Mouse (Mus musculus): Measurements from ENCODE around the gene Lag3. TPM values are rescaled to one million over a fixed set of nuclear protein-coding genes. Genes with fewer than 3 reads are reported as not detected.

The Lag3 gene
- not detected for polyA plus RNA-seq (2017; shearing (Covaris generic))

DNA sequence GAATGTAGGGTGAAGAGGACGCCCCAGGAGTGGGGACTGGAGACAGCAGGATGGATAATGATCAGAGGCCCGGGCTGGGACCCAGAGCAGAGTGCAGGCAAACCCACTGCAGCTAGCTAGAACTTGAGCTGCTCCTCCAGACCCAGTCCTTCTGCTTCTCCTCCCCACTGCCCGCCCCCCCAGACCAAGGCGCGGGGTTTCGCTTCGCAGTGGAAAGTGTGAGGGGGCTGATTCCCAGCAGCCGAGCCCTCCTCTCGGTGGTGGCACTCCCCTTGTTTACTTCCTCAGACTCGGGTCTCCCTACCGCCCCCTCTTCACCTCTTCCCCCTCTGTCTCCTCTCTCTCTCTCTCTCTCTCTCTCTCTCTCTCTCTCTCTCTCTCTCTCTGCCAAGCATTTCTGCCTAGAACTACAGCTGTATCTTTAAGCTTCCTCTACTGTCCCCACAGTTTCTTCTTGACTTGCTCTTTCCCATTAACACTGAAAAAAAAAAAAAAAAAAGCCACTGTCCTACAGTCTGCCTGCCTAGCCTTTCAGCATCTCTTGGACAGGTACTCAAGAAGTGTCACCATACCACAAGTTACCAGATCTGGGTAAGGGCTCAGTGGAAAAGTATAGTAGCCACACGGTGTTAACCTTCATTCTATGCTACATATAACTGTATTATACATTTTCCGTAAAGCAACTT, at the start of gene Lag3:
TSS of gene Lag3 (minus strand) at position 173 of the 686 bp plus-strand sequence.

DNA sequence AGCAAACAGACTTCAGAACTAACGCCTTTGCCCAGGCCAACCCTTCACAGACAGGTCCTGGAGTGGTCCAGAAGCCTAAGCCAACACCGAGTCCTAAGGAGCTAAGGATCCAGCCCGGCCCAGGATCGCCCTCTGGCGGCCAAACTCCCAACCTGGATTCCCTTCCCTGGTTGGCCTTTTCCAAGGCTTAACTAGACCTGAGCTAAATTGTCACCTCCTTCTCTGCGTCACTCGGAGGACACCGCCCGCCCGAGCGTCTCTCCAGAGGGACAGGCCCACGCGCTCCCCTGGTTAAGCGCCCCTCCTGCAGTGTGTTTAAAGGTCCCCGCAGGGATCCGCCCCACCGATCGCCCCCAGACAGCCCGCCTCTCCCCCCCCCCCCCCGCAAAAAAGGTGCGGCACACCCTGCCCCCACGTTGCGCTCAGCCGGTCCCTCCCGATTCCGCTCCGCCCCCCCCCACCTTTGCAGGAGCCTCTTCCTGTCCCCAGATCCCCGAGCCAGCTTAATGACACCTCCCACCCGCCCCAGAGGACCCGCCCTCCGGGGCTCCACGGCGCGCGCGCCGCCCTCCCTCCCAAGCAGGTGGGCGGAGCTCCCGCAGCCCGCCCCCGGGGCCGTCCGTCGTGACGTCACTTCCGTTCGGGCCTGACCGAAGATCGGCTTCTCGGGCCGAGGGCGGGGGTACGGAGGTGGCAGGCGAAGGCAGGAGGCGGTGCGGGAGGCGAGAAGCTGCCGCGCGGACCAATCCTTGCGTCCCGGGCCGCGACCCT, 19.4 kb upstream of the Lag3 start, which contains the start of gene Mlf2:
TSS of gene Mlf2 (plus strand) at position 633 of the 771 bp plus-strand sequence.

DNA sequence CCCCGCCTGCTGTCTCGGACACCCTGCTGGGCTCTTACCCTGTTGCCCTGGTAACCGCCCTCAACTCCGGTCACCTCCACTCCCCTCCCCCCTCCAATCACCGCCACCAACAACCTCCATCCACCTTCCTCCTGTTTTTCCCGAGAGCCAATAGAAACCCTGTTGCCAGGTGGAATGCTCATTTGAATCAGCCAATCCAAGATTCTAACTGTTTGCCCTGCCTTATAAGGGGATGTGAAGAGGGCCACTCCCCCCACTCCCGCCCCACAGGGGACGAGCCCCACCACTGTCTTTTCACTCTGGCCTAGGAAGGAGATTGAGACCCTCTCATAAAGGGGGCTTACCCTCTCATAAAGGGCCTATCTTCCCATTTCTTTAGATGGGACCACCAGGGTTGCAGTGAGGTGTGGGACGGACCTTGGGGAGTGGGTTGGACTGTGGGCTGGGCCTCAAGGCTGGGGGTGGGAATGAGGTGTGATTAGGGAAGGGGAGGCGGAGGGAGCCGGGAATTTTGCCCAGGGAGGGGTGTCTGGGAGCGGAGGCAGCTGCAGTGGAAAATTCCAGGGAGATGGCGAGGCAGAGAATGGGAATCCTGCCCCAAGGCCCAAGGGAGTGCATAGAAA, 8.3 kb upstream of the Lag3 start, which contains the start of gene Ptms:
TSS of gene Ptms (minus strand) at position 409 of the 623 bp plus-strand sequence.

DNA sequence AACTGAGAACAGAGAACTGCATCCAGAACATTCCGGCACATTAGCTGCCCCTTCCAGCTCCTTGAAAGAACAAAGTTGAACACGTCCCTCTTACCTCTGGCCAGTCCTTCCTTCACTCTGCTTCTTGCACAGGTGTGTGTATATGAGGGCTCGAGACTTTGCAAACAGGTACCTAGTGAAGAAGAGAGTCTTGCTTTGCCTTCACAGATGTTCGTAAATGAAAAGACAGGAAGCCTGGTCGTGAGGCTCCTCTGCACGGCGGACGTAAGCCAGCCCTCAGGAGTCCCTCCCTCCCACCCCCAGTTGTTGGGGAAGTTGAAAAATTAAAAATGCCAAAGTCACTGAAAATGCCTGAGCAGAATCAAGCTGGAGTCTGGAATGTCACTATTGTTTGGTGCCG, 23.5 kb downstream of the Lag3 start, which contains the start of gene Cd4:
TSS of gene Cd4 (minus strand) at position 236 of the 400 bp plus-strand sequence.

GRCm38 (mm10) chr6:124863658-124864298, 47.7 kb downstream of the Lag3 start, which contains the start of gene Gpr162:
Gene Gpr162 (minus strand): TSS chr6:124863983.

GRCm38 (mm10) chr6:124856916-124857839, 54.3 kb downstream of the Lag3 start, which contains the start of gene P3h3:
Gene P3h3 (minus strand): TSS chr6:124857752.

Other genes with a start within 250 kb of the Lag3 start
- 54.5 TPM for gene Lpcat3, start 248.7 kb downstream of the Lag3 start, polyA plus RNA-seq (2017; shearing (Covaris generic))
- gene Emg1, start 199.5 kb downstream of the Lag3 start, polyA plus RNA-seq (2017; shearing (Covaris generic)): 347 TPM
- gene Phb2, start 199.4 kb downstream of the Lag3 start, polyA plus RNA-seq (2017; shearing (Covaris generic)): 133 TPM
- gene Ptpn6, start 173.0 kb downstream of the Lag3 start, polyA plus RNA-seq (2017; shearing (Covaris generic)): 209 TPM
- gene Grcc10, start 170.3 kb downstream of the Lag3 start, polyA plus RNA-seq (2017; shearing (Covaris generic)): 275 TPM
- not detected for gene Gm45234, start 155.7 kb downstream of the Lag3 start, polyA plus RNA-seq (2017; shearing (Covaris generic))
- 40.2 TPM for gene Atn1, start 155.2 kb downstream of the Lag3 start, polyA plus RNA-seq (2017; shearing (Covaris generic))
- 2.5 TPM for gene Eno2, start 142.0 kb downstream of the Lag3 start, polyA plus RNA-seq (2017; shearing (Covaris generic))
- gene Lrrc23, start 132.0 kb downstream of the Lag3 start, polyA plus RNA-seq (2017; shearing (Covaris generic)): 2.6 TPM
- gene Spsb2, start 103.0 kb downstream of the Lag3 start, polyA plus RNA-seq (2017; shearing (Covaris generic)): 1.4 TPM
- 40.1 TPM for gene Tpi1, start 97.4 kb downstream of the Lag3 start, polyA plus RNA-seq (2017; shearing (Covaris generic))
- gene Usp5, start 82.2 kb downstream of the Lag3 start, polyA plus RNA-seq (2017; shearing (Covaris generic)): 90.0 TPM
- 4.0 TPM for gene Cdca3, start 82.2 kb downstream of the Lag3 start, polyA plus RNA-seq (2017; shearing (Covaris generic))
- gene Gnb3, start 71.4 kb downstream of the Lag3 start, polyA plus RNA-seq (2017; shearing (Covaris generic)): not detected
- gene P3h3, start 54.0 kb downstream of the Lag3 start, polyA plus RNA-seq (2017; shearing (Covaris generic)): not detected
- 0.10 TPM for gene Gpr162, start 47.7 kb downstream of the Lag3 start, polyA plus RNA-seq (2017; shearing (Covaris generic))
- gene Cd4, start 23.5 kb downstream of the Lag3 start, polyA plus RNA-seq (2017; shearing (Covaris generic)): 550 TPM
- gene Ptms, start 8.4 kb upstream of the Lag3 start, polyA plus RNA-seq (2017; shearing (Covaris generic)): 7.9 TPM
- gene Mlf2, start 19.7 kb upstream of the Lag3 start, polyA plus RNA-seq (2017; shearing (Covaris generic)): 126 TPM
- gene Cops7a, start 53.8 kb upstream of the Lag3 start, polyA plus RNA-seq (2017; shearing (Covaris generic)): 42.9 TPM
- not detected for gene Pianp, start 85.0 kb upstream of the Lag3 start, polyA plus RNA-seq (2017; shearing (Covaris generic))
- 64.7 TPM for gene Zfp384, start 97.4 kb upstream of the Lag3 start, polyA plus RNA-seq (2017; shearing (Covaris generic))
- 74.8 TPM for gene Ing4, start 128.1 kb upstream of the Lag3 start, polyA plus RNA-seq (2017; shearing (Covaris generic))
- gene Acrbp, start 138.0 kb upstream of the Lag3 start, polyA plus RNA-seq (2017; shearing (Covaris generic)): 11.1 TPM
- gene Lpar5, start 156.2 kb upstream of the Lag3 start, polyA plus RNA-seq (2017; shearing (Covaris generic)): 3.6 TPM
- gene Chd4, start 184.3 kb upstream of the Lag3 start, polyA plus RNA-seq (2017; shearing (Covaris generic)): 57.3 TPM
- gene Nop2, start 220.2 kb upstream of the Lag3 start, polyA plus RNA-seq (2017; shearing (Covaris generic)): 39.7 TPM
- gene Iffo1, start 233.5 kb upstream of the Lag3 start, polyA plus RNA-seq (2017; shearing (Covaris generic)): 20.2 TPM

Measured in naive thymus-derived CD4-positive, alpha-beta T cell, adult 5 months (primary cell).